Mouse (Mus musculus): ENCODE results near the gene Ssr2.

The Ssr2 gene

GRCm38 (mm10) chr3:88575540-88575939 lies at the start of gene Ssr2:
Gene Ssr2, plus strand, starts transcription at chr3:88575876.
- no peak for DNase-seq

- peak; percentile 83 for DNase-seq
These were observed 49.2 kb upstream of the Ssr2 start for GRCm38 (mm10) chr3:88526157-88527131.

- no peak for DNase-seq
These were observed 48.1 kb upstream of the Ssr2 start for GRCm38 (mm10) chr3:88527565-88527964.

GRCm38 (mm10) chr3:88528646-88529045 lies 47.0 kb upstream of the Ssr2 start:
- no peak for DNase-seq

- DNase-seq: no peak
These were observed 46.3 kb upstream of the Ssr2 start for GRCm38 (mm10) chr3:88529204-88530000.

- no peak for DNase-seq
These were observed 45.4 kb upstream of the Ssr2 start for GRCm38 (mm10) chr3:88530082-88530864.

- DNase-seq: peak; percentile 83
These were observed 44.1 kb upstream of the Ssr2 start for GRCm38 (mm10) chr3:88531348-88532298.

GRCm38 (mm10) chr3:88532299-88532674 lies 43.4 kb upstream of the Ssr2 start, which contains the start of gene Mex3a:
Gene Mex3a, plus strand, starts transcription at chr3:88532395.
- no peak for DNase-seq

GRCm38 (mm10) chr3:88532689-88533511 lies 42.8 kb upstream of the Ssr2 start:
- DNase-seq: no peak

- DNase-seq: no peak
These were observed 42.0 kb upstream of the Ssr2 start for GRCm38 (mm10) chr3:88533706-88534105.

GRCm38 (mm10) chr3:88535005-88535404 lies 40.7 kb upstream of the Ssr2 start:
- DNase-seq: no peak

- no peak for DNase-seq
These were observed 40.1 kb upstream of the Ssr2 start for GRCm38 (mm10) chr3:88535527-88535926.

- peak; percentile 77 for DNase-seq
These were observed 39.4 kb upstream of the Ssr2 start for GRCm38 (mm10) chr3:88536103-88536930.

- no peak for DNase-seq
These were observed 38.5 kb upstream of the Ssr2 start for GRCm38 (mm10) chr3:88537146-88537545.

GRCm38 (mm10) chr3:88538271-88539145 lies 37.2 kb upstream of the Ssr2 start:
- DNase-seq: no peak

- no peak for DNase-seq
These were observed 36.3 kb upstream of the Ssr2 start for GRCm38 (mm10) chr3:88539397-88539796.

GRCm38 (mm10) chr3:88540085-88540484 lies 35.6 kb upstream of the Ssr2 start:
- no peak for DNase-seq

GRCm38 (mm10) chr3:88541622-88542401 lies 33.9 kb upstream of the Ssr2 start:
- DNase-seq: peak; percentile 55

Data from cerebellum, adult 8-10 months (tissue).